Mouse (Mus musculus) brain, embryonic 14.5 days (tissue): Measurements from ENCODE around the gene Gm17409. TPM values are rescaled to one million over a fixed set of nuclear protein-coding genes. Genes with fewer than 3 reads are reported as not detected.

Source experiments
- DNase-seq: peaks from one replicate; pipeline ENCODE4 v3.0.0-alpha.2; 2011; ENCODE audit warnings: low read depth
- CTCF ChIP-seq: fragments of 200-500 bp; IDR thresholded peaks from 2 replicates; pipeline ENCODE4 v1.5.1; 2012; ENCODE audit warnings: inconsistent platforms, mild to moderate bottlenecking, moderate library complexity, borderline replicate concordance; ENCODE audit not compliant: insufficient read depth, insufficient read length; ENCODE audit errors: extremely low read depth
- POLR2A ChIP-seq: fragments of 200-500 bp; IDR thresholded peaks from 2 replicates; pipeline ENCODE4 v1.6.1; 2012; ENCODE audit warnings: mild to moderate bottlenecking, inconsistent platforms, borderline replicate concordance; ENCODE audit not compliant: poor library complexity, insufficient read depth, insufficient read length, severe bottlenecking; ENCODE audit errors: extremely low read depth
- polyA plus RNA-seq: library from polyadenylated mRNA; depleted of rRNA; stranded (reverse); fragments of >200 nt; gene quantifications from 2 replicates; pipeline ENCODE4 v1.2.3, GENCODE M21; 2012; rRNA removed

Gm17409 gene
- polyA plus RNA-seq, 1 experiment = not detected

- no peak for TF ChIP-seq CTCF
- no peak for TF ChIP-seq POLR2A
- no peak for DNase-seq
Observed at GRCm38 (mm10) chr2:58487279-58487560, 17.3 kb downstream of the Gm17409 start.

GRCm38 (mm10) chr2:58488404-58488803, 18.5 kb downstream of the Gm17409 start:
- TF ChIP-seq CTCF (no peak), POLR2A (no peak)
- DNase-seq = no peak

GRCm38 (mm10) chr2:58489275-58489674, 19.4 kb downstream of the Gm17409 start:
- no peak for TF ChIP-seq POLR2A
- no peak for TF ChIP-seq CTCF
- no peak for DNase-seq

- peak; percentile 69 for DNase-seq
- TF ChIP-seq POLR2A (no peak), CTCF (no peak)
Observed at GRCm38 (mm10) chr2:58493685-58494635, 24.0 kb downstream of the Gm17409 start.

GRCm38 (mm10) chr2:58495271-58495670, 25.4 kb downstream of the Gm17409 start:
- no peak for DNase-seq
- TF ChIP-seq POLR2A = no peak

- no peak for TF ChIP-seq CTCF
- no peak for TF ChIP-seq POLR2A
- no peak for DNase-seq
Observed at GRCm38 (mm10) chr2:58496647-58497410, 26.9 kb downstream of the Gm17409 start.

GRCm38 (mm10) chr2:58505306-58506090, 35.6 kb downstream of the Gm17409 start:
- TF ChIP-seq CTCF (no peak), POLR2A (no peak)
- DNase-seq = no peak

GRCm38 (mm10) chr2:58510192-58510591, 40.3 kb downstream of the Gm17409 start:
- no peak for DNase-seq
- TF ChIP-seq POLR2A (no peak), CTCF (no peak)

GRCm38 (mm10) chr2:58513212-58513611, 43.3 kb downstream of the Gm17409 start:
- DNase-seq = no peak
- no peak for TF ChIP-seq CTCF
- TF ChIP-seq POLR2A = no peak

- no peak for DNase-seq
- TF ChIP-seq POLR2A = no peak
- TF ChIP-seq CTCF = no peak
Observed at GRCm38 (mm10) chr2:58514489-58514888, 44.6 kb downstream of the Gm17409 start.

- peak; percentile 37 for DNase-seq
- TF ChIP-seq CTCF (no peak), POLR2A (no peak)
Observed at GRCm38 (mm10) chr2:58516000-58516399, 46.1 kb downstream of the Gm17409 start.

- no peak for DNase-seq
- TF ChIP-seq POLR2A = no peak
- TF ChIP-seq CTCF = no peak
Observed at GRCm38 (mm10) chr2:58516920-58517319, 47.0 kb downstream of the Gm17409 start.

- no peak for TF ChIP-seq CTCF
- no peak for DNase-seq
Observed at GRCm38 (mm10) chr2:58518517-58518916, 48.6 kb downstream of the Gm17409 start.

Other genes with a start within 250 kb of the Gm17409 start
- 0.26 and 0.34 TPM in 2 replicates for gene Acvr1c, start 112.2 kb upstream of the Gm17409 start, polyA plus RNA-seq
- 14.4 and 19.9 TPM in 2 replicates for gene Acvr1, start 97.0 kb downstream of the Gm17409 start, polyA plus RNA-seq
- gene Upp2, start 97.2 kb downstream of the Gm17409 start, polyA plus RNA-seq = 13.5 and 15.5 TPM in 2 replicates